Mouse (Mus musculus) layer of hippocampus, adult 11-12 months (tissue): ENCODE data around the gene Myrf.

Source experiments
- DNase-seq: peaks from one replicate; pipeline ENCODE4 v3.0.0; 2022; ENCODE audit warnings: low spot score

Gene Myrf

GRCm38 (mm10) chr19:10248128-10248527, 7.6 kb upstream of the Myrf start:
- DNase-seq: no peak

- DNase-seq: no peak
Observed at GRCm38 (mm10) chr19:10247165-10247564, 6.6 kb upstream of the Myrf start.

- DNase-seq: peak; percentile 81
Observed at GRCm38 (mm10) chr19:10244183-10244582, 3.6 kb upstream of the Myrf start.

GRCm38 (mm10) chr19:10242916-10243315, 2.4 kb upstream of the Myrf start:
- peak; percentile 56 for DNase-seq

GRCm38 (mm10) chr19:10239975-10240653, 434 bp downstream of the Myrf start:
- DNase-seq: no peak

- no peak for DNase-seq
Observed at GRCm38 (mm10) chr19:10239419-10239818, 1.1 kb downstream of the Myrf start.

GRCm38 (mm10) chr19:10238477-10238876, 2.1 kb downstream of the Myrf start:
- no peak for DNase-seq

- DNase-seq: no peak
Observed at GRCm38 (mm10) chr19:10235784-10236565, 4.6 kb downstream of the Myrf start.

GRCm38 (mm10) chr19:10232327-10233017, 8.1 kb downstream of the Myrf start:
- DNase-seq: peak; percentile 68

- no peak for DNase-seq
Observed at GRCm38 (mm10) chr19:10231871-10232270, 8.7 kb downstream of the Myrf start.

- DNase-seq: no peak
Observed at GRCm38 (mm10) chr19:10231016-10231415, 9.5 kb downstream of the Myrf start.

GRCm38 (mm10) chr19:10225767-10226166, 14.8 kb downstream of the Myrf start:
- no peak for DNase-seq

GRCm38 (mm10) chr19:10224637-10225453, 15.7 kb downstream of the Myrf start:
- no peak for DNase-seq

- no peak for DNase-seq
Observed at GRCm38 (mm10) chr19:10223561-10223960, 17.0 kb downstream of the Myrf start.

- no peak for DNase-seq
Observed at GRCm38 (mm10) chr19:10222656-10223055, 17.9 kb downstream of the Myrf start.

GRCm38 (mm10) chr19:10221585-10221984, 19.0 kb downstream of the Myrf start:
- no peak for DNase-seq

- no peak for DNase-seq
Observed at GRCm38 (mm10) chr19:10219593-10219992, 21.0 kb downstream of the Myrf start.

GRCm38 (mm10) chr19:10219108-10219507, 21.4 kb downstream of the Myrf start:
- peak; percentile 67 for DNase-seq

- no peak for DNase-seq
Observed at GRCm38 (mm10) chr19:10216101-10216500, 24.4 kb downstream of the Myrf start.

GRCm38 (mm10) chr19:10213796-10214471, 26.6 kb downstream of the Myrf start:
- DNase-seq: no peak

GRCm38 (mm10) chr19:10210885-10211284, 29.7 kb downstream of the Myrf start:
- DNase-seq: no peak
